Mouse (Mus musculus): Measurements from ENCODE around the gene Ttc38. TPM values are rescaled to one million over a fixed set of nuclear protein-coding genes. Genes with fewer than 3 reads are reported as not detected.
A peak's percentile ranks its signal among the peaks of the same experiment; 100 is the strongest.

The Ttc38 gene
- polyA plus RNA-seq, 1 experiment from 2014 or later = 3.9 TPM

- Histone ChIP-seq H3K27ac (no peak overlapping the region), H3K4me1 (peaks cover 17% of the 10 kb centered on the region), H3K4me3 (no peak overlapping the region), H3K36me3 (no peaks in the 10 kb centered on the region), H3K27me3 (ENCODE audit: low read depth, poor library complexity, severe bottlenecking) (no peaks in the 10 kb centered on the region), H3K9me3 (replicated peaks) (no peaks in the 10 kb centered on the region)
- 83% methylated on average over 6 of the region's 6 CpGs for WGBS
- DNase-seq (ENCODE audit: low spot score) = no peak
Observed at GRCm38 (mm10) chr15:85808031-85808430, 24.1 kb upstream of the Ttc38 start.

GRCm38 (mm10) chr15:85808434-85808833 is 23.7 kb upstream of the Ttc38 start:
- H3K27ac ChIP-seq = no peak overlapping the region
- DNase-seq (ENCODE audit: low spot score) = no peak
- WGBS = 53% methylated on average over 8 of the region's 8 CpGs
- H3K4me1 ChIP-seq = peaks cover 17% of the 10 kb centered on the region
- no peaks in the 10 kb centered on the region for H3K9me3 ChIP-seq (replicated peaks)
- H3K4me3 ChIP-seq = no peak overlapping the region
- H3K27me3 ChIP-seq (ENCODE audit: low read depth, poor library complexity, severe bottlenecking) = no peaks in the 10 kb centered on the region
- H3K36me3 ChIP-seq = no peaks in the 10 kb centered on the region

- no peaks in the 10 kb centered on the region for H3K27me3 ChIP-seq (ENCODE audit: low read depth, poor library complexity, severe bottlenecking)
- H3K4me3 ChIP-seq = no peak overlapping the region
- H3K9me3 ChIP-seq (replicated peaks) = no peaks in the 10 kb centered on the region
- WGBS = 91% methylated on average over 12 of the region's 12 CpGs
- no peak overlapping the region for H3K27ac ChIP-seq
- peaks cover 17% of the 10 kb centered on the region for H3K4me1 ChIP-seq
- no peaks in the 10 kb centered on the region for H3K36me3 ChIP-seq
- DNase-seq (ENCODE audit: low spot score) = no peak
Observed at GRCm38 (mm10) chr15:85809091-85809490, 23.0 kb upstream of the Ttc38 start.

GRCm38 (mm10) chr15:85810462-85810805 is 21.7 kb upstream of the Ttc38 start:
- Histone ChIP-seq H3K4me1 (peaks cover 17% of the 10 kb centered on the region), H3K27ac (no peak overlapping the region), H3K4me3 (peak overlapping the region; percentile 87; the same call in 1 of the 2 replicates), H3K9me3 (replicated peaks) (no peaks in the 10 kb centered on the region), H3K27me3 (ENCODE audit: low read depth, poor library complexity, severe bottlenecking) (no peaks in the 10 kb centered on the region), H3K36me3 (no peaks in the 10 kb centered on the region)
- WGBS = 89% methylated on average over 5 of the region's 5 CpGs
- DNase-seq (ENCODE audit: low spot score) = no peak

- no peak for DNase-seq (ENCODE audit: low spot score)
- Histone ChIP-seq H3K4me1 (peaks cover 17% of the 10 kb centered on the region), H3K9me3 (replicated peaks) (no peaks in the 10 kb centered on the region), H3K27me3 (ENCODE audit: low read depth, poor library complexity, severe bottlenecking) (no peaks in the 10 kb centered on the region), H3K4me3 (peak overlapping the region; percentile 87), H3K36me3 (no peaks in the 10 kb centered on the region), H3K27ac (peak overlapping the region; percentile 89)
- WGBS = 7% methylated on average over 36 of the region's 36 CpGs
Observed at GRCm38 (mm10) chr15:85810806-85811521, 21.1 kb upstream of the Ttc38 start.

- 2% methylated on average over 36 of the region's 36 CpGs for WGBS
- H3K36me3 ChIP-seq = no peaks in the 10 kb centered on the region
- peak within 1 kb of the TSS; percentile 89 for H3K27ac ChIP-seq
- H3K9me3 ChIP-seq (replicated peaks) = no peaks in the 10 kb centered on the region
- peaks cover 17% of the 10 kb centered on the region for H3K4me1 ChIP-seq
- H3K4me3 ChIP-seq = peak within 1 kb of the TSS; percentile 87
- DNase-seq (ENCODE audit: low spot score) = peak; percentile 99
- no peaks in the 10 kb centered on the region for H3K27me3 ChIP-seq (ENCODE audit: low read depth, poor library complexity, severe bottlenecking)
Observed at GRCm38 (mm10) chr15:85811535-85812277, 20.4 kb upstream of the Ttc38 start, which contains the start of gene Cdpf1. Gene Cdpf1, minus strand, starts transcription at chr15:85811697.

- Histone ChIP-seq H3K27ac (no peak overlapping the region), H3K4me1 (peaks cover 17% of the 10 kb centered on the region), H3K4me3 (no peak overlapping the region), H3K36me3 (no peaks in the 10 kb centered on the region), H3K9me3 (replicated peaks) (0 out of 2 replicates have a peak, but pooled peaks cover 2% of the 10 kb centered on the region), H3K27me3 (ENCODE audit: low read depth, poor library complexity, severe bottlenecking) (no peaks in the 10 kb centered on the region)
- no peak for DNase-seq (ENCODE audit: low spot score)
- 80% methylated on average over 10 of the region's 10 CpGs for WGBS
Observed at GRCm38 (mm10) chr15:85813428-85813827, 18.7 kb upstream of the Ttc38 start.

GRCm38 (mm10) chr15:85821203-85822010 is 10.7 kb upstream of the Ttc38 start, which contains the start of gene Pkdrej:
Gene Pkdrej, minus strand, starts transcription at chr15:85821734.
- Histone ChIP-seq H3K4me1 (peaks cover 13% of the 10 kb centered on the region), H3K36me3 (no peaks in the 10 kb centered on the region), H3K27me3 (ENCODE audit: low read depth, poor library complexity, severe bottlenecking) (peaks cover 34% of the 10 kb centered on the region), H3K9me3 (replicated peaks) (0 out of 2 replicates have a peak, but pooled peaks cover 2% of the 10 kb centered on the region), H3K4me3 (peak within 1 kb of the TSS; percentile 73), H3K27ac (peak within 1 kb of the TSS; percentile 92)
- peak; percentile 70 for DNase-seq (ENCODE audit: low spot score)
- 3% methylated on average over 65 of the region's 65 CpGs for WGBS

GRCm38 (mm10) chr15:85822011-85822359 is 10.1 kb upstream of the Ttc38 start:
- WGBS = 10% methylated on average over 4 of the region's 4 CpGs
- Histone ChIP-seq H3K9me3 (replicated peaks) (0 out of 2 replicates have a peak, but pooled peaks cover 2% of the 10 kb centered on the region), H3K4me3 (peak overlapping the region; percentile 73), H3K27ac (peak overlapping the region; percentile 92), H3K27me3 (ENCODE audit: low read depth, poor library complexity, severe bottlenecking) (peaks cover 34% of the 10 kb centered on the region), H3K4me1 (peaks cover 13% of the 10 kb centered on the region), H3K36me3 (no peaks in the 10 kb centered on the region)
- DNase-seq (ENCODE audit: low spot score) = no peak

- no peaks in the 10 kb centered on the region for H3K36me3 ChIP-seq
- H3K9me3 ChIP-seq (replicated peaks) = no peaks in the 10 kb centered on the region
- no peak for DNase-seq (ENCODE audit: low spot score)
- H3K4me3 ChIP-seq = no peak overlapping the region
- peaks cover 12% of the 10 kb centered on the region for H3K27me3 ChIP-seq (ENCODE audit: low read depth, poor library complexity, severe bottlenecking)
- WGBS = 72% methylated on average over 5 of the region's 5 CpGs
- H3K27ac ChIP-seq = no peak overlapping the region
- H3K4me1 ChIP-seq = peaks cover 9% of the 10 kb centered on the region
Observed at GRCm38 (mm10) chr15:85826676-85827075, 5.4 kb upstream of the Ttc38 start.

- no peak for DNase-seq (ENCODE audit: low spot score)
- WGBS = 87% methylated on average over 4 of the region's 4 CpGs
- no peak overlapping the region for H3K27ac ChIP-seq
- no peaks in the 10 kb centered on the region for H3K36me3 ChIP-seq
- H3K27me3 ChIP-seq (ENCODE audit: low read depth, poor library complexity, severe bottlenecking) = no peaks in the 10 kb centered on the region
- peaks cover 17% of the 10 kb centered on the region for H3K4me1 ChIP-seq
- H3K4me3 ChIP-seq = no peak overlapping the region
- no peaks in the 10 kb centered on the region for H3K9me3 ChIP-seq (replicated peaks)
Observed at GRCm38 (mm10) chr15:85828071-85828470, 4.0 kb upstream of the Ttc38 start.

GRCm38 (mm10) chr15:85829470-85829869 is 2.6 kb upstream of the Ttc38 start:
- no peak overlapping the region for H3K27ac ChIP-seq
- H3K9me3 ChIP-seq (replicated peaks) = no peaks in the 10 kb centered on the region
- 77% methylated on average over 5 of the region's 5 CpGs for WGBS
- no peak for DNase-seq (ENCODE audit: low spot score)
- no peaks in the 10 kb centered on the region for H3K27me3 ChIP-seq (ENCODE audit: low read depth, poor library complexity, severe bottlenecking)
- no peaks in the 10 kb centered on the region for H3K36me3 ChIP-seq
- no peak overlapping the region for H3K4me3 ChIP-seq
- H3K4me1 ChIP-seq = peaks cover 19% of the 10 kb centered on the region

Measured in limb, embryonic 10.5 days (tissue).